Mouse (Mus musculus) brain, embryonic 18.5 days (tissue): ENCODE measurements at regions not wholly inside any gene's neighbourhood (a gene's known extent, or its start where the extent isn't known, plus 50 kb on each side); places are given as distances from the start of the nearest gene placed in this dataset.

Experiments
- DNase-seq: peaks from one replicate; pipeline ENCODE4 v3.0.0-alpha.2; 2012; ENCODE audit warnings: low read depth, low spot score

GRCm38 (mm10) chr17:7680658-7681057 lies 146.4 kb downstream of the Fndc1 start:
- DNase-seq, result no peak

GRCm38 (mm10) chr17:7679786-7680185 lies 147.3 kb downstream of the Fndc1 start:
- no peak for DNase-seq

- no peak for DNase-seq
Measured at GRCm38 (mm10) chr17:7678898-7679297, 148.2 kb downstream of the Fndc1 start.

- no peak for DNase-seq
Measured at GRCm38 (mm10) chr17:7677796-7678195, 149.3 kb downstream of the Fndc1 start.

GRCm38 (mm10) chr17:7677301-7677700 lies 149.8 kb downstream of the Fndc1 start:
- no peak for DNase-seq

- no peak for DNase-seq
Measured at GRCm38 (mm10) chr17:7676776-7677175, 150.3 kb downstream of the Fndc1 start.

- DNase-seq, result no peak
Measured at GRCm38 (mm10) chr17:7674511-7674910, 152.6 kb downstream of the Fndc1 start.

GRCm38 (mm10) chr17:7667826-7668225 lies 159.3 kb downstream of the Fndc1 start:
- no peak for DNase-seq

- no peak for DNase-seq
Measured at GRCm38 (mm10) chr17:7666781-7667398, 160.2 kb downstream of the Fndc1 start.

GRCm38 (mm10) chr17:7666207-7666606 lies 160.9 kb downstream of the Fndc1 start:
- DNase-seq, result no peak

GRCm38 (mm10) chr17:7665686-7666085 lies 161.4 kb downstream of the Fndc1 start:
- DNase-seq, result no peak

GRCm38 (mm10) chr17:7663896-7664880 lies 162.9 kb downstream of the Fndc1 start:
- no peak for DNase-seq

GRCm38 (mm10) chr17:7656503-7656902 lies 170.6 kb downstream of the Fndc1 start:
- DNase-seq, result no peak

- DNase-seq, result no peak
Measured at GRCm38 (mm10) chr17:7655966-7656365, 171.1 kb downstream of the Fndc1 start.

- no peak for DNase-seq
Measured at GRCm38 (mm10) chr17:7654064-7654564, 173.0 kb downstream of the Fndc1 start.

- DNase-seq, result no peak
Measured at GRCm38 (mm10) chr17:7652037-7652436, 175.1 kb downstream of the Fndc1 start.

GRCm38 (mm10) chr17:7650417-7650816 lies 176.7 kb downstream of the Fndc1 start:
- DNase-seq, result no peak

- no peak for DNase-seq
Measured at GRCm38 (mm10) chr17:7644857-7645481, 182.1 kb downstream of the Fndc1 start.

GRCm38 (mm10) chr17:7643640-7644039 lies 183.5 kb downstream of the Fndc1 start:
- no peak for DNase-seq

GRCm38 (mm10) chr17:7642442-7642887 lies 184.6 kb downstream of the Fndc1 start:
- DNase-seq, result no peak

- no peak for DNase-seq
Measured at GRCm38 (mm10) chr17:7634291-7634664, 192.8 kb downstream of the Fndc1 start.
